Mouse (Mus musculus) cerebellum, postnatal 4 days (tissue): Measurements from ENCODE around the gene Tpbg.
"Not testable (repeated sequence)": the region's sequence is repeated elsewhere in the genome, so short reads cannot be mapped to it uniquely, and the experiment has no call there.

Experiments used
- DNase-seq, 2 experiments: peaks; one replicate each; pipeline ENCODE4 v3.0.0; 2022; ENCODE audit warnings: low spot score in 2 of 2, mixed read lengths in 1 of 2

The Tpbg gene

DNA sequence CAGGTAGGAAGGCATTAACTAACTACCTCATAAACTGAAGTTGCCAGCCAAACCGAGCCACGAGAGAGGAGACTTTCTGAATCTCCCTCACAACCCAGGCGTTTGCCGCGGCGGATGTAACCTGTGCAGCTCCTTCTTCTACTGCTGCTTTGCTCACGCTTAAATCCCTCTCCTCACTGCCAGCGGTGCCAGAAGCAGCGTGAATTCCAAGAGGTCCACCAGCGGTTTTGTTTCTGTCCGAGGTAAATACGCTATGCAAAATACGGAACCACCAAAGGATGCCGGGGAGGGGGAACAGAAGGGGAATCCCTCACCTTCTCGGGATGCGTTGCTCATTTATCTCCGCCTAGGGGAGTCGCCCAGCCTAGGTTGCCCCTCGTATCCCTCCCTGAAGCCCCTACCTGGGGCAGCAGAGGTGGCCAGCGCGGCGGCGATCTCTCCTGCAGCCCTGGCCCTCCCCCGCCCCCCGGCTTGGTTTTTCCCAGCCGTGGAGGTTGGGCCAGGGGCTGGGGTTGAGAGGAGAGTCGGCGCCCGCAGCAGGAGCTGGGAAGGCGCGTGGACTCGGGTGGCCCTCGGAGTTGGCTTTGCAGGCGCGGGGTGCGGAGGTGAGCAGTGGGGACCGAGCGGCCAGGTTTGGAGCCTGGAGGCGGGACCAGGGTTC, at the start of gene Tpbg:
Gene Tpbg (plus strand): TSS at position 30 of the 661 bp plus-strand sequence.
- peak in 1 of 2 experiments; percentile 58 for DNase-seq

GRCm38 (mm10) chr9:85801986-85802385, 40.2 kb upstream of the Tpbg start:
- not testable (repeated sequence) for DNase-seq

- DNase-seq, result no peak
Observed at GRCm38 (mm10) chr9:85802563-85802962, 39.6 kb upstream of the Tpbg start.

DNA sequence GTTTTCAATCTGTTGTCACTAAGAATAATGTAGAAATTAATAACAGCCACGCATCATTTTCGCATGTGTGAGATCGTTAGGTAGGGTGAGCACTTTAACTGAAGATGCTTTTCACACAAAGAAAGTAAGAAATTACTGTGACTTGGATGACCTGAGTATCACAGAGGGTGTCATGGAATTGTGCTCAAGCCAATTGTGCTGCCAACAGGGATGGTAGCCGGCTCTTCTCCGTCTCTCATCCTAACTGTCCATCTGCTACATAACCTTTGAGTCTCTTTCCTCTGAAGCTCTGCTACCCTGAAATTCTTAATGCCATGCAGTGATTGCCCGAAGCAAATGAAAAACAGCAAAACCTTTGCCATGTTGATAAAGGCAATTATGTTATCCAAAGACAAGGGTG, 35.8 kb upstream of the Tpbg start:
- no peak for DNase-seq

- DNase-seq, result no peak
Observed at GRCm38 (mm10) chr9:85809246-85809645, 32.9 kb upstream of the Tpbg start.

DNA sequence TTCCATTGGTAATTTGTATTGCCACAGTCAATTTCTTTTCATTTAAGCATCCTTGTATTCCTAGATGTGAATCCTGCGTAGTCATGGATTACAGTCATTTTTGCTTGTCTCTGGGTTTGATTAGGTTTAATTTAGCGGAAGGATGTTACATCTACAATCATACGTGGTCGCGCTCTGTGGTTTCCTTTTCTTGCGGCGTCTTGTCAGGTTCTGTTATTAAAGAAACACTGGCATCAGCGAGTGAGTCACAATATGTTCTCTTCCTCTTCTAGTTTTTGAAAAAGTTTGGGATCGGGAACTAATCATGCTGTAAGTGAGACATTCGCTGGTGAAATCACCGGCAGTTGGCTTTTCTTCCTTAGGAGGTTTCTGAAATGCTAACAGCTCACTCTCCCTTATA, 21.4 kb upstream of the Tpbg start:
- DNase-seq, result no peak

GRCm38 (mm10) chr9:85835521-85836425, 6.4 kb upstream of the Tpbg start:
- peak in 1 of 2 experiments; percentile 54 for DNase-seq

DNA sequence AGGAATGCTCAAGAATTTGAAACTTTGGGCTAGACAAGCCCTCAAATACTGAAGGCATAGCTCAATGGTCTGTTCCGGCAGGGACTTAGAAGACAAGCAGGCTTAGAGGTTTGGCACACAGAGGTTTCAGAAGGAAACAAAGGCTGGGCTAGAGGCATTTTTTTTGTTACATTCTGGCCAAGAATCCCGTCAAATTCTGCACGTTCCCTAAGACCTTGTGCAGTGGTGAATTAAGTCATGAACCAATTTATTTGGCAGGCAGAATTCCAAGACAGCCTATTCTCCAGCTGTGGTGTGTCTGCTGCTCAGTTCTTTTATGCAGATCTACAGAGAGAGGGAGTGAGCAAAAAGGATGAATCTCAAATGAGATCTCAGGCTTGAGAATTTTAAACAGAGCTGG, 2.6 kb upstream of the Tpbg start:
- no peak for DNase-seq

DNA sequence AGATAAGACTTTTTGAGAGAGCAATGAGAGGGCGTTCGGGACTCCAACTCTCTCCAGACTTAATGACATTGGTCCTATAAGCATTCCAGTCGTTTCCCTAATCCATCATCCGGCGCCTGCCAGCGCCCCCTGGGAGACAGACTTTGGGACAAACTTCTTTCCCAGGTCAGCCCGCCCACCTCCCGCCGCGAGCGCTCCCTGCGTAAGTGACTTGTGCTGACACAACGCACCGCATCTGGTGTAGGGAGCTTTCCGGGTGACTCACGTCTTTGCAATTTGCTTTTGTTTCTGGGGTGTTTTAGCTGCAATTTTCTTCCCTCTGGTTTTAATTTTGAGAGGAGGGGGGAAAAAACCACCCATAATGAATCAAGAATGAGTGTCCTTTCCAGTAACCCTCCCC, 289 bp upstream of the Tpbg start:
- DNase-seq, result peak in 1 of 2 experiments; percentile 17

DNA sequence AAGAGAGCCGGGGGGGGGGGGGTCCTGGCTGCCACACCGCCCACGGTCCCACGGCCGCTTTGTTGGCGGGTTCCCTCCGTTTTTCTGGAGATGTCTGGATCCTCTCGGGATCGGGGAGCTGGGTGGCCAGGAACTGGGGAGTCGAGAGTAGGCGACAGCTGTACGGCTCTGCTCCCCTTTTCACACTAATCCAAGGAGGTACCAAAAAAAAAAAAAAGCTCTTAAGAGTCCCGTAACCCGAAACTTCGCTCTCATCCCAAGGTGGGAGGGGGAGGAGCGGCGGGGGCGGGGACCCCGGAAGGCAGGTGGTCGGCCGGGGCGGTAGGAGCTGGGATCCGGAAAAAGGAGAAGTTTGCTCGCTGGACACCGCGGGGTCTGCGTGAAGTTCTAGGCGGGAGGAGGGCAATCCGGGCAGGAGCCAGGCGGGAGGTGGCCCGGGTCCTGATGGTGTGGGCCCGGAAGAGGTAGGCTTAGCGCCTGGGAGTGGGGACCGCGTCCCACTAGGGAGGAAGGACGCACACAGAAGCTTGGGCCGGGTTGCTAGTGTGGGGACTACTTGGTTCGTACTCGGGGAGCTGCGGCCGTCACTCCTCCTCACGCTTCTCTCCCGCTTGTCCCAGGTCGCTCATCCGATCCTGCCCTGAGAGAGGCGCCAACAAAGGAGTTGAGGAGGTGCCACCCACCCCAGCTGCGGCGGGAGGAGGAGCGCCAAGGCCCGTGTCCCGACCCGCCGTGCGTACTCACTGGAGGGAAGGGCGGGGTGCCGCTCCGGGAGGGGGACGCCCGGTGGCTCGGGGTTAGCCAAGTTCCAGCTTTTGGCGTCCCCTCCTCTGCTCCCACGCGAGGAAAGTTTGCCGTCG, 1.1 kb downstream of the Tpbg start:
- peak in 1 of 2 experiments; percentile 34 for DNase-seq

- DNase-seq, result peak in 1 of 2 experiments; percentile 33
Observed at GRCm38 (mm10) chr9:85843891-85844646, 1.9 kb downstream of the Tpbg start.

GRCm38 (mm10) chr9:85844647-85844983, 2.4 kb downstream of the Tpbg start:
- DNase-seq, result no peak

- DNase-seq, result no peak
Observed at GRCm38 (mm10) chr9:85846186-85846585, 4.0 kb downstream of the Tpbg start.

- DNase-seq, result no peak
Observed at GRCm38 (mm10) chr9:85854780-85855179, 12.6 kb downstream of the Tpbg start.

DNA sequence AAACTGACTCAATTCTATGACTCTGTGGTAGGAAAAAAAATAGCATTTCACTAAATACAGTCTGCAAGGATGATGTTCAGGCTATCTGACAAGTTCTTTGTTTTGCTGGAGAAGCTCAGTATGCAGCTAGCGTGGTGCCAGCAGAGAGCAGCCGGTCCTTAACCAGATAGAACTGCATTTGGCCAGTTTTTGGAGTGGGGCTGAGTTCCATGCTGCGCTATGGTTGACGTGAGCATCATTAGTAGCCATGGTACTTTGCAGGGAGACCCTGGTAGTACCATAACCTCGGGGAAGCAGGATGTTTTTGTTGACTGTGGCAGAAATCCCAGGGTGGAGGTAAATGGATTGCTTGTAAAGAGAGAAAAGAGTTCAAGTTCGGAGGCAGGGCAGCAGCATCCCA, 14.3 kb downstream of the Tpbg start:
- peak in 1 of 2 experiments; percentile 32 for DNase-seq

DNA sequence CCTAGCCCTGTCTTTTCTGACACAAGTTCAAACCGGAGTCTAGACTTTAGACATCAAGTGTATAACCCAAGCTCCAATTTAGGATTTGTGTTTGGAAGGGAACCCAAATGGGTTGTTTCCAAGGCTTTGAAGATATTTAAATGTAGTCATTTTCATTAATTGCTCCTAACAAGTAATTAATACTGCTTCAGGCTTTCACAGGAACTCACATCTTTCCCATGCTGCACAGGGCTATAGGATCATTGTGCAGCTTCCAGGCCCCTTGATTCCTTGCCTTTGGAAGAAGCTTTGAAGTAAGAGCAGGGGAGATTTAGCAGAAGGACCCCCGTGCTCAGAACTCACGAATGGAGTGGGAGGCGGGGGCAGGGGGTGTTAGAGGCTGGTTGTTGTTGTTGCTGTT, 18.9 kb downstream of the Tpbg start:
- no peak for DNase-seq

GRCm38 (mm10) chr9:85862562-85862961, 20.4 kb downstream of the Tpbg start:
- DNase-seq, result no peak

DNA sequence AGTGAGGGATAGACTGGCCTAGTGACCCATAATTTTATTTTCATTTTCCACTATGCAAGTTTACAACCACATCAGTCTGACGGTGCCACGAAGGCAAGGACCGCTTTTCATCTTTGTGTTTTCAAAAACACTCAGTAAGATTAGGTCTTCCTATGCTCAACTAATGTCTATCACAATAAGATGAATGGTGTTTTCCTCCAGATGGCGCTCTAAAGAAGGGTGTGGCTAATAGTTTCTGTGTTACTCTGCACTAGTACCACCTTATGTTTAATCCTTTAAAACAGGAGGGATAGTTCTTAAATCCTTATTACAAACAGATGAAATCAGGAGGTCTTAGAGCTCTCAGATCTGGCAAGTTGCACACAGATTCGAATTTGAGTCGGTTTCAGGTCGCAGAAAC, 30.7 kb downstream of the Tpbg start:
- no peak for DNase-seq

- no peak for DNase-seq
Observed at GRCm38 (mm10) chr9:85893681-85894080, 51.5 kb downstream of the Tpbg start.
